Mouse (Mus musculus) C2C12 (cell line): ENCODE results near the gene Ldlr. TPM values are rescaled to one million over a fixed set of nuclear protein-coding genes. Genes with fewer than 3 reads are reported as not detected.

ENCODE experiments used
- H3K27me3 ChIP-seq: one replicate; pipeline ENCODE4 v1.6.1; 2011; ENCODE audit not compliant: control insufficient read depth, insufficient read depth, insufficient read length
- H3K36me3 ChIP-seq: one replicate; pipeline ENCODE4 v1.6.1; 2011; ENCODE audit not compliant: control insufficient read depth, insufficient read depth
- H3K4me3 ChIP-seq: one replicate; pipeline ENCODE4 v1.5.1; 2011; ENCODE audit warnings: mild to moderate bottlenecking, control low read depth; ENCODE audit not compliant: poor library complexity, insufficient read depth, severe bottlenecking
- H3K79me2 ChIP-seq: one replicate; pipeline ENCODE4 v1.6.1; 2011; ENCODE audit not compliant: control insufficient read depth, insufficient read depth
- H3K79me3 ChIP-seq: one replicate; pipeline ENCODE4 v1.6.1; 2011; ENCODE audit warnings: low read depth, control low read depth
- H3ac ChIP-seq: one replicate; pipeline ENCODE3; 2011; ENCODE audit warnings: low read depth; ENCODE audit not compliant: control insufficient read depth, insufficient read length
- CEBPB ChIP-seq: IDR thresholded peaks from one replicate; pipeline ENCODE4 v1.6.1; 2011; ENCODE audit warnings: low read depth, mild to moderate bottlenecking, control low read depth, moderate library complexity
- CTCF ChIP-seq: IDR thresholded peaks from one replicate; pipeline ENCODE4 v1.5.1; 2011; ENCODE audit not compliant: control insufficient read depth, insufficient read depth, insufficient read length
- FOSL1 ChIP-seq: IDR thresholded peaks from one replicate; pipeline ENCODE4 v1.8.0; 2011; ENCODE audit warnings: mild to moderate bottlenecking, low read length; ENCODE audit not compliant: poor library complexity, insufficient read depth, severe bottlenecking
- MAX ChIP-seq: IDR thresholded peaks from one replicate; pipeline ENCODE4 v1.6.1; 2011; ENCODE audit warnings: mild to moderate bottlenecking, control low read depth
- MYOD1 ChIP-seq: IDR thresholded peaks from one replicate; pipeline ENCODE4 v1.6.1; 2011; ENCODE audit warnings: low read depth; ENCODE audit not compliant: control insufficient read depth, insufficient read length
- MYOG ChIP-seq: IDR thresholded peaks from one replicate; pipeline ENCODE4 v1.6.1; 2011; ENCODE audit not compliant: control insufficient read depth, insufficient read length; ENCODE audit errors: extremely low read depth
- USF1 ChIP-seq: IDR thresholded peaks from one replicate; pipeline ENCODE4 v1.6.1; 2011; ENCODE audit warnings: low read depth, mild to moderate bottlenecking, control low read depth, moderate library complexity
- polyA plus RNA-seq: library from polyadenylated mRNA; unstranded; fragments of >200 nt; fragmentation: generic; extraction: Trizol; gene quantifications from one replicate; pipeline ENCODE4 v1.2.1, GENCODE M21; 2012; ENCODE audit warnings: missing spikeins

The Ldlr gene
- polyA plus RNA-seq, 1 experiment = 58.3 TPM

DNA sequence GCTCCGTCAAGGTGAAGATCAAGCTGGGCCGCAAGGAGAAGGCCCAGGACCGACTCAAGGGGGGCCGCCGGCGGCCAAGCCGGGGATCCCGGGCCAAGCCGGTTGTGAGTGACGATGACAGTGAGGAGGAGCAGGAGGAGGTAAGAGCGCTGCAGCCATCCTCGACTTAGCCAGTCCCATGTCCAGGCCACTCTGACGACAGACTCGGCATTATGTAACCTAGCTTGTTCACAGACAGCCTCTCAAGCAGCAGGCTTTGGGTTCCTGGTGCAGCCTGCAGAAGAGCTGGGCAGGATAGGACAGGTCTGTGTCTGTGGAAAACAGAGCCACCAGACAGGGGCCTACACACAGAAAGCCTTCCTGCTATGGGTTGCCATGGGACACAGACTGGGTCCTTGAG lies 22.2 kb upstream of the Ldlr start:
- H3K4me3 ChIP-seq = no peak overlapping the region
- H3K79me2 ChIP-seq = no peaks in the 10 kb centered on the region
- no peak overlapping the region for H3ac ChIP-seq
- peaks cover 56% of the 10 kb centered on the region for H3K36me3 ChIP-seq
- TF ChIP-seq CEBPB (no peak), MAX (no peak), MYOG (no peak), USF1 (no peak), FOSL1 (no peak), MYOD1 (no peak), CTCF (no peak)
- H3K79me3 ChIP-seq = no peaks in the 10 kb centered on the region
- no peaks in the 10 kb centered on the region for H3K27me3 ChIP-seq

DNA sequence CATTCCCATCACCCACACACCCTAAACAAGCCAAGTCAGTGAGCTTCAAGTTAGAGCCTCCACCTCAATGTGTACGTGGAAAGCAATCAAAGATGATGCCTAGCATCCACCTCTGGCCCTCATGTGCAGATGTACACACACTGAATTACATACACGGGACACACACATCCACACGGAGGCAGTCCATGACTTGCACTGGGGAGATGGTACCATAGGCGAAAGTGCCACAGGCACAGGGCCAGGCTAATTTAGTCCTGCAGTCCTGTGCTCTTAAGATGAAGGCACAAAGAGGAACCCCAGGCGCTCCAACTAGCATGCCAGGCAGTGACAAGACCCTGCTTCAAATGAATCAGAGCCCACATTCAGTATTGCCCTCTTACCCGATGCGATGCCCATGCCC lies 19.8 kb upstream of the Ldlr start:
- H3K27me3 ChIP-seq = no peaks in the 10 kb centered on the region
- TF ChIP-seq CEBPB = no peak
- H3K79me2 ChIP-seq = no peaks in the 10 kb centered on the region
- H3K36me3 ChIP-seq = peaks cover 60% of the 10 kb centered on the region
- H3K79me3 ChIP-seq = no peaks in the 10 kb centered on the region
- no peak overlapping the region for H3K4me3 ChIP-seq
- H3ac ChIP-seq = no peak overlapping the region

DNA sequence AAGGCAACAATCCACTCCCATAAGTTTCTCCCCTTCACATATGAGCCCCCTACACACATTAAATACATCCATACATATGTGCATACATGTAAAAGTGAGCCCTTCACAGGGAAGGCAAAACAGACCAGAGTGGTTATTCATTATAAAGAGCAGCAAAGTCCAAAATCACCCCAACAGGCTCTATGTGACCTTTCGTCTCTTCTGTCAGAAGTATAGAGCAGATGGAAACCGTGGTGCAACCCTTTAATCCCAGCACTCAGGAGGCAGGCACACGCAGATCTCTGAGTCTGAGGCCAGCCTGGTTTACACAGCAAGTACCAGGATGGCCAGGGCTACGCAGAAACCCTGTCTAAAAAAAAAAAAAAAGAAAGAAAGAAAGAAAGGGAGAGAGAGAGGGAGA lies 17.2 kb upstream of the Ldlr start:
- TF ChIP-seq MYOD1 = no peak
- TF ChIP-seq MAX = no peak
- no peak for TF ChIP-seq MYOG
- no peak for TF ChIP-seq USF1
- no peak for TF ChIP-seq CTCF
- no peak for TF ChIP-seq FOSL1
- TF ChIP-seq CEBPB = no peak
- Histone ChIP-seq H3K79me2 (no peaks in the 10 kb centered on the region), H3K27me3 (no peaks in the 10 kb centered on the region), H3K36me3 (peaks cover 46% of the 10 kb centered on the region), H3ac (no peak overlapping the region), H3K4me3 (no peak overlapping the region), H3K79me3 (no peaks in the 10 kb centered on the region)

DNA sequence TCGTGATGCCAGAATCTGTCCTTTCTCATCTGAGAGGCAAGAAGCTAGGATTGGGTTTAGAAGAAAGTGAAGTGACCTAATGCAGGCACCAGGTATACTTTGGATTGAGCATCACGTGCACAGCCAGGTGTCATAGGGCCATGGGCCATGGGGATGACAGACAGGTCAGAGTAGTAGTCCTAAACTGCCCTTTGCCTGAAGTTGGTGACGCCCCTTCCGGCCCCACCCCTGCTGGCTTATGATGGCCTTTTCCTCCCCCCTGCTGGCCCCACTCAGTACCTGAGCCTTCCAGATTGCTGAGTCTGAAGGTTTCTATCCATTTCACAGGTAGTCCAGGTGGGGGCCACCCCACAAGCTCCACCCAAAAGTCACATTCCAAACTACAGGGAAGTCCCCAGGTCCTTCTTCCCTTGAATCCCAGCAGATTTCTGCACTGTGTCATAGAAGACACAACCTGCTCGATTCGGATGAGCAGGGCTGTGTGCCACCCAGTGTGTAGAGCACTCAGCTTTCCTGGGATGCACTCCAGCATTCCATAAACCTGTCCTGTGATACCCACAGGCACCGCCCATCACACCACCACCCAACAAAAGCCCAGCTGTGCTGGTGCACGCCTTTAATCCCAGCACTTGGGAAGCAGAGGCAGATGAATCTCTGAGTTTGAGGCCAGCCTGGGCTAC lies 16.6 kb upstream of the Ldlr start:
- Histone ChIP-seq H3K27me3 (no peaks in the 10 kb centered on the region), H3K79me2 (no peaks in the 10 kb centered on the region), H3K79me3 (no peaks in the 10 kb centered on the region), H3ac (no peak overlapping the region), H3K36me3 (peaks cover 39% of the 10 kb centered on the region), H3K4me3 (no peak overlapping the region)
- TF ChIP-seq MYOG (no peak), FOSL1 (no peak), MYOD1 (no peak), USF1 (no peak), CTCF (no peak), MAX (no peak), CEBPB (no peak)

DNA sequence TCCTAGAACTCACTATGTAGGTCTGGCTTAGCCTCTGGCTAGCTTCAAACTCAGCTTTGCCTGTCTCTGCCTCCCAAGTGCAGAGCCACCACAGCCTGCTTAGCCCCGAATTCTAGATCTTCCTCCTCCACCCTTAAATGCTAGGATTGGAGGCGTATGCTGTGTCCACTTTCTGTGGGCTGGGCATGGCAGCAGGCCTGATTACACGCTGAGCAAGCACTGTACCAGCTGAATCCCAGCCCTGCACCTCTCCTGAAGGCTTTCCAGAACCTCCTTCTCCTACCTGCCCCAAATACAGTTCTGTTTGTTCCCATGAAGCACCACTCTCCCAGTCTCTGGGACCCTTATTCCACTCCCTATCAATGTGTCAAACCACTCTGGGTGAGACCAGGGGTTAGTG lies 13.9 kb upstream of the Ldlr start:
- H3K79me3 ChIP-seq = no peaks in the 10 kb centered on the region

DNA sequence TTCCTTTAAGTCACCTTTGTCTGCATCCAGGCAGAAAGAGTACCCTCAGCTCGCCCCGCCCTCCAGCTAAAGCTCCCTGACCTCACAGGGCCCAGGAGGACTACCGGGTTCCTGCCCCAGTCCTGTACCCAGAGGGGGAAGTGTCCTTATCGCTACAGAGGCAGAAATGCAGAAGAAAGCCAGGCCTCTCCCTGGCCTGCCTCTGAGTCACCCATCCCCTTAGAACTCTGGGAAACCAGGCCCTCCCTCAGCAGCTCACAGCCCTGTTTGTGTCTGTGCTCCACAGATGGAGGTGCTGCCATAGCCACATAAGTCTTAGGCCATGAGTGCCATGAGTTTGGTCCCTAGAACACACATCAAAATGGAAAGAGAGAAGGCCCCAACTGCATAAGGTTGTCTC lies 8.0 kb upstream of the Ldlr start:
- no peaks in the 10 kb centered on the region for H3K36me3 ChIP-seq
- H3K79me2 ChIP-seq = no peaks in the 10 kb centered on the region
- no peak overlapping the region for H3ac ChIP-seq
- H3K27me3 ChIP-seq = no peaks in the 10 kb centered on the region
- H3K79me3 ChIP-seq = no peaks in the 10 kb centered on the region
- TF ChIP-seq CEBPB = no peak
- TF ChIP-seq FOSL1 = no peak
- TF ChIP-seq USF1 = no peak
- no peak overlapping the region for H3K4me3 ChIP-seq

More for the DNA sequence above, 13.9 kb upstream of the Ldlr start:
- H3K4me3 ChIP-seq = no peak overlapping the region
- no peak overlapping the region for H3ac ChIP-seq
- H3K36me3 ChIP-seq = peaks cover 19% of the 10 kb centered on the region
- no peaks in the 10 kb centered on the region for H3K79me2 ChIP-seq
- TF ChIP-seq CTCF (no peak), MYOD1 (no peak), MAX (no peak), FOSL1 (no peak), CEBPB (no peak), USF1 (no peak)
- no peaks in the 10 kb centered on the region for H3K27me3 ChIP-seq
